Mouse (Mus musculus): ENCODE data around the gene H2-Eb2.

DNA sequence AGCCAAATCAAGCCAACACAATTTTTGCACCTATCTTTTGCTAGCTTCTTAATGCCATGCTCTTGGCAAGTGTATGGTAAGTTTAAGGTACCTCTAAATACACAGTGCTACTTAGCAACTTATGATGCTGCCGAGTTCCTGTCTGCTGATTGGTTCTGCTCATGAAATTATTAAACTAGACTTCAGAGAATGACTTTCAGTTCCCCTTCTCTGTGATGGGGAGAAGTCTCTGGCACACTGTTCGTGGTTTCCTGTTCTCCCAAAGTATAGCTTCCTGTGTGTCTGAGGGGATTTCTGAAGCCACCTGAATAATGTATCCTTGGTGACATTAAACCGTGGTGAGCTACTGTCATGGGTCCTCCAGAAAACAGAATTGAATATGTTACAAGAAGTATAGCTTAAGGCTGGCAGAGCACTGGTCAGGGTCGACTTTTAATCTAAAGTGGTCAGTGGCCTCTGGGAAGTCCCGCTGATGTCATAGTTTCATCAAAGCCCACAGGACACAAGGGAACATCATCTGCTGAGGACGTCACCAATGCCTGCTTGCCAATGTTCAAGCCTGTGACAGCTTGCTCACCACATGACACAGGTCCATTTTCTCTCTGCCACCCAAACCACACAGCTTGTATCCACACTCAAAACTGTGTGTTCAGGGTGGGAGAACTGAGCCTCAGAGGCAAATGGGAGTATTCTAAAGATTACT is 22.3 kb downstream of the H2-Eb2 start:
- TF ChIP-seq POLR2A (IDR thresholded peaks at IDR 0.05; ENCODE audit: extremely low read depth, insufficient read depth, low read length) (no peak), CTCF (IDR thresholded peaks at IDR 0.05; ENCODE audit: extremely low read depth, insufficient read depth, low read length) (no peak)
